Mouse (Mus musculus) bone marrow, adult 2 months (tissue): Measurements from ENCODE around the gene Slc43a2. TPM values are rescaled to one million over a fixed set of nuclear protein-coding genes. Genes with fewer than 3 reads are reported as not detected.
A peak's percentile ranks its signal among the peaks of the same experiment; 100 is the strongest.

Experiments used
- H3K27ac ChIP-seq: fragments of 200-500 bp; 2 replicates; pipeline ENCODE4 v1.5.1; 2012; ENCODE audit warnings: low read depth, mild to moderate bottlenecking, control low read depth, inconsistent platforms, low read length; ENCODE audit not compliant: control insufficient read depth, poor library complexity, insufficient read depth
- H3K4me1 ChIP-seq: fragments of 200-500 bp; 2 replicates; pipeline ENCODE4 v1.6.1; 2011; ENCODE audit warnings: low read length; ENCODE audit not compliant: control insufficient read depth, insufficient read depth
- H3K4me3 ChIP-seq: fragments of 200-500 bp; replicated peaks from 2 replicates; pipeline ENCODE3; 2011; ENCODE audit warnings: mild to moderate bottlenecking, low read depth, low read length, control low read depth; ENCODE audit not compliant: control insufficient read depth
- CTCF ChIP-seq: fragments of 200-500 bp; IDR thresholded peaks from 2 replicates; pipeline ENCODE4 v1.5.1; 2011; ENCODE audit warnings: low read length, control low read depth; ENCODE audit not compliant: control insufficient read depth, insufficient read depth
- POLR2A ChIP-seq: fragments of 200-500 bp; IDR thresholded peaks from 2 replicates; pipeline ENCODE4 v1.6.1; 2011; ENCODE audit warnings: low read depth, mild to moderate bottlenecking, control low read depth, low read length, borderline replicate concordance; ENCODE audit not compliant: control insufficient read depth
- WGBS: fragments of 180-500 bp; shearing (Covaris S2); methylation state at CpG from one replicate; pipeline ENCODE4 v1.1.7; 2018; 5-methylcytosine and 5-hydroxymethylcytosine counted together
- polyA plus RNA-seq: library from polyadenylated mRNA; stranded (reverse); fragments of >200 nt; gene quantifications from 2 replicates; pipeline ENCODE4 v1.2.4, GENCODE M21; 2011; ENCODE audit warnings: low replicate concordance; ENCODE audit not compliant: missing spikeins, insufficient read depth, insufficient read length

Slc43a2 gene
- polyA plus RNA-seq, 1 experiment = 20.4 TPM

GRCm38 (mm10) chr11:75585978-75586377 lies 54.5 kb downstream of the Slc43a2 start:
- no peak for TF ChIP-seq POLR2A

GRCm38 (mm10) chr11:75586963-75587362 lies 55.5 kb downstream of the Slc43a2 start:
- 88% methylated on average over 5 of the region's 5 CpGs for WGBS
- Histone ChIP-seq H3K27ac (peak overlapping the region; percentile 37; the same call in 1 of the 2 replicates), H3K4me1 (peaks cover 5% of the 10 kb centered on the region), H3K4me3 (no peak overlapping the region)
- TF ChIP-seq POLR2A (no peak), CTCF (no peak)

More at GRCm38 (mm10) chr11:75585978-75586377, 54.5 kb downstream of the Slc43a2 start:
- 77% methylated on average over 5 of the region's 5 CpGs for WGBS
- peaks cover 3% of the 10 kb centered on the region for H3K4me1 ChIP-seq
- H3K27ac ChIP-seq = no peak overlapping the region
- H3K4me3 ChIP-seq = no peak overlapping the region

- Histone ChIP-seq H3K4me3 (peak within 1 kb of the TSS; percentile 71), H3K4me1 (peaks cover 5% of the 10 kb centered on the region), H3K27ac (peak within 1 kb of the TSS; percentile 96)
- no peak for TF ChIP-seq CTCF
- TF ChIP-seq POLR2A = peak; percentile 91; the same call in 1 of the 2 replicates
- 3% methylated on average over 49 of the region's 49 CpGs for WGBS
Measured at GRCm38 (mm10) chr11:75587493-75588284, 56.2 kb downstream of the Slc43a2 start, which contains the start of gene Pitpna. Gene Pitpna (plus strand): TSS chr11:75588097.

- peaks cover 5% of the 10 kb centered on the region for H3K4me1 ChIP-seq
- peak overlapping the region; percentile 96 for H3K27ac ChIP-seq
- TF ChIP-seq POLR2A (no peak), CTCF (peak; percentile 6; the same call in 1 of the 2 replicates)
- 1% methylated on average over 37 of the region's 37 CpGs for WGBS
- H3K4me3 ChIP-seq = peak overlapping the region; percentile 71
Measured at GRCm38 (mm10) chr11:75588285-75588941, 56.9 kb downstream of the Slc43a2 start.

- Histone ChIP-seq H3K27ac (peak overlapping the region; percentile 64), H3K4me1 (peaks cover 8% of the 10 kb centered on the region), H3K4me3 (no peak overlapping the region)
- WGBS = 20% methylated on average over 5 of the region's 5 CpGs
- TF ChIP-seq POLR2A (no peak), CTCF (no peak)
Measured at GRCm38 (mm10) chr11:75592612-75593011, 61.1 kb downstream of the Slc43a2 start.

GRCm38 (mm10) chr11:75594431-75594830 lies 62.9 kb downstream of the Slc43a2 start:
- 0 out of 2 replicates have a peak overlapping the region, but pooled peaks have one; percentile 5 for H3K27ac ChIP-seq
- peak; percentile 11; the same call in 1 of the 2 replicates for TF ChIP-seq CTCF
- TF ChIP-seq POLR2A = 0 out of 2 replicates have a peak, but pooled peaks have one; percentile 31
- H3K4me3 ChIP-seq = no peak overlapping the region
- 20% methylated on average over 9 of the region's 9 CpGs for WGBS
- peaks cover 8% of the 10 kb centered on the region for H3K4me1 ChIP-seq

- TF ChIP-seq CTCF = no peak
- no peak for TF ChIP-seq POLR2A
- Histone ChIP-seq H3K4me1 (peaks cover 5% of the 10 kb centered on the region), H3K4me3 (no peak overlapping the region), H3K27ac (no peak overlapping the region)
- 58% methylated on average over 2 of the region's 2 CpGs for WGBS
Measured at GRCm38 (mm10) chr11:75595404-75595803, 63.9 kb downstream of the Slc43a2 start.

GRCm38 (mm10) chr11:75595816-75596215 lies 64.3 kb downstream of the Slc43a2 start:
- Histone ChIP-seq H3K4me3 (no peak overlapping the region), H3K4me1 (peaks cover 5% of the 10 kb centered on the region), H3K27ac (no peak overlapping the region)
- no peak for TF ChIP-seq CTCF
- no peak for TF ChIP-seq POLR2A
- 71% methylated on average over 7 of the region's 7 CpGs for WGBS
